25 mouse cellular contexts compared by ENCODE assay signal in genomic region chr6:12575619-12576216, GRCm38 (mm10).
DNase-seq lines count a peak whose midpoint lies in the region; ATAC-seq lines count a peak whose summit lies in the region.
"Had no signal": no experiment of that assay in that cellular context is flagged by ENCODE, and none has a peak within 500 bp of the region (broad histone marks: within the 10 kb centered on the region; RNA-seq: fewer than 3 reads in every experiment).

No protein-coding gene starts in this region.

- no peaks in the 10 kb centered on the region for H3K4me1 ChIP-seq in hindbrain, embryonic 12.5 days
- H3K4me1 ChIP-seq in hindbrain, embryonic 10.5 days (replicated peaks): no peaks in the 10 kb centered on the region
- H3K4me1 ChIP-seq in hindbrain, embryonic 13.5 days (replicated peaks): peaks cover 15% of the 10 kb centered on the region
- H3K4me1 ChIP-seq in midbrain, embryonic 13.5 days (replicated peaks): peaks cover 22% of the 10 kb centered on the region
- peaks cover 12% of the 10 kb centered on the region; the same call in 1 of the 2 replicates for H3K4me1 ChIP-seq in neural tube, embryonic 15.5 days
- H3K4me1 ChIP-seq in heart, embryonic 10.5 days: no peaks in the 10 kb centered on the region
- H3K4me1 ChIP-seq: embryonic facial prominence, embryonic 12.5 days; heart, embryonic 13.5 days; lung, embryonic 15.5 days had no signal

- no peak overlapping the region for H3K9ac ChIP-seq in hindbrain, embryonic 12.5 days
- H3K9ac ChIP-seq in hindbrain, embryonic 13.5 days: no peak overlapping the region
- H3K9ac ChIP-seq in midbrain, embryonic 13.5 days (replicated peaks): no peak overlapping the region
- H3K9ac ChIP-seq in neural tube, embryonic 15.5 days (replicated peaks): no peak overlapping the region
- H3K9ac ChIP-seq: embryonic facial prominence, embryonic 12.5 days; heart, embryonic 13.5 days; liver, embryonic 14.5 days; lung, embryonic 15.5 days had no signal

- DNase-seq in hindbrain, embryonic 10.5 days (ENCODE audit: low spot score): no peak
- DNase-seq in left cerebral cortex, adult 9 months (ENCODE audit: low spot score in 2 of 2): no peak
- DNase-seq in heart, embryonic 10.5 days (ENCODE audit: low spot score): no peak
- DNase-seq: adrenal gland, adult 8-10 months; B cell, adult 2 months; cerebellum, adult 2 months; cerebellum, postnatal 25 days; gastrocnemius, postnatal 14 days; heart, adult 11 months; heart, postnatal 14 days; kidney, postnatal 4 days; lung, postnatal 4 days had no signal

- WGBS in hindbrain, embryonic 12.5 days: 63% methylated on average over 6 of the region's 6 CpGs
- 76% methylated on average over 6 of the region's 6 CpGs for WGBS in hindbrain, embryonic 10.5 days
- WGBS in hindbrain, embryonic 13.5 days: 46% methylated on average over 6 of the region's 6 CpGs
- WGBS in midbrain, embryonic 13.5 days: 44% methylated on average over 6 of the region's 6 CpGs
- 41% methylated on average over 6 of the region's 6 CpGs for whole genome bisulfite sequencing in neural tube, embryonic 15.5 days
- 52% methylated on average over 6 of the region's 6 CpGs for WGBS in heart, embryonic 10.5 days

- peak overlapping the region; percentile 74 for H3K27ac ChIP-seq in hindbrain, embryonic 12.5 days
- no peak overlapping the region for H3K27ac ChIP-seq in hindbrain, embryonic 10.5 days
- H3K27ac ChIP-seq in hindbrain, embryonic 13.5 days: peak overlapping the region; percentile 73
- H3K27ac ChIP-seq in midbrain, embryonic 13.5 days: peak overlapping the region; percentile 67
- 0 out of 2 replicates have a peak overlapping the region, but pooled peaks have one; percentile 2 for H3K27ac ChIP-seq in neural tube, embryonic 15.5 days (replicated peaks)
- H3K27ac ChIP-seq in heart, embryonic 10.5 days: no peak overlapping the region
- H3K27ac ChIP-seq: embryonic facial prominence, embryonic 12.5 days; heart, embryonic 13.5 days; liver, embryonic 14.5 days; lung, embryonic 15.5 days had no signal

- no peak overlapping the region for H3K4me2 ChIP-seq in hindbrain, embryonic 12.5 days (replicated peaks)
- no peak overlapping the region for H3K4me2 ChIP-seq in hindbrain, embryonic 13.5 days
- no peak overlapping the region for H3K4me2 ChIP-seq in midbrain, embryonic 13.5 days (replicated peaks)
- no peak overlapping the region for H3K4me2 ChIP-seq in neural tube, embryonic 15.5 days
- H3K4me2 ChIP-seq: embryonic facial prominence, embryonic 12.5 days; heart, embryonic 13.5 days; lung, embryonic 15.5 days had no signal

- no peaks in the 10 kb centered on the region for H3K9me3 ChIP-seq in hindbrain, embryonic 12.5 days (replicated peaks)
- no peaks in the 10 kb centered on the region for H3K9me3 ChIP-seq in hindbrain, embryonic 10.5 days
- no peaks in the 10 kb centered on the region for H3K9me3 ChIP-seq in hindbrain, embryonic 13.5 days
- no peaks in the 10 kb centered on the region for H3K9me3 ChIP-seq in midbrain, embryonic 13.5 days
- no peaks in the 10 kb centered on the region for H3K9me3 ChIP-seq in neural tube, embryonic 15.5 days (replicated peaks)
- H3K9me3 ChIP-seq in heart, embryonic 10.5 days: no peaks in the 10 kb centered on the region
- H3K9me3 ChIP-seq: embryonic facial prominence, embryonic 12.5 days; heart, embryonic 13.5 days; lung, embryonic 15.5 days had no signal

- H3K36me3 ChIP-seq in hindbrain, embryonic 12.5 days: no peaks in the 10 kb centered on the region
- no peaks in the 10 kb centered on the region for H3K36me3 ChIP-seq in hindbrain, embryonic 10.5 days
- H3K36me3 ChIP-seq in hindbrain, embryonic 13.5 days: no peaks in the 10 kb centered on the region
- no peaks in the 10 kb centered on the region for H3K36me3 ChIP-seq in midbrain, embryonic 13.5 days
- no peaks in the 10 kb centered on the region for H3K36me3 ChIP-seq in neural tube, embryonic 15.5 days
- no peaks in the 10 kb centered on the region for H3K36me3 ChIP-seq in heart, embryonic 10.5 days
- H3K36me3 ChIP-seq: embryonic facial prominence, embryonic 12.5 days; heart, embryonic 13.5 days; lung, embryonic 15.5 days had no signal

- no peaks in the 10 kb centered on the region for H3K27me3 ChIP-seq in hindbrain, embryonic 12.5 days
- no peaks in the 10 kb centered on the region for H3K27me3 ChIP-seq in hindbrain, embryonic 10.5 days (ENCODE audit: insufficient read depth, poor library complexity, severe bottlenecking)
- H3K27me3 ChIP-seq in hindbrain, embryonic 13.5 days: no peaks in the 10 kb centered on the region
- H3K27me3 ChIP-seq in midbrain, embryonic 13.5 days: no peaks in the 10 kb centered on the region
- H3K27me3 ChIP-seq in neural tube, embryonic 15.5 days (replicated peaks): no peaks in the 10 kb centered on the region
- H3K27me3 ChIP-seq in heart, embryonic 10.5 days (ENCODE audit: insufficient read depth, poor library complexity, severe bottlenecking): no peaks in the 10 kb centered on the region
- H3K27me3 ChIP-seq: CH12.LX; embryonic facial prominence, embryonic 12.5 days; heart, embryonic 13.5 days; lung, embryonic 15.5 days had no signal

- H3K4me3 ChIP-seq in hindbrain, embryonic 12.5 days: no peak overlapping the region
- H3K4me3 ChIP-seq in hindbrain, embryonic 10.5 days: no peak overlapping the region
- no peak overlapping the region for H3K4me3 ChIP-seq in hindbrain, embryonic 13.5 days
- H3K4me3 ChIP-seq in midbrain, embryonic 13.5 days (replicated peaks): no peak overlapping the region
- H3K4me3 ChIP-seq in neural tube, embryonic 15.5 days (replicated peaks): no peak overlapping the region
- no peak overlapping the region for H3K4me3 ChIP-seq in heart, embryonic 10.5 days
- H3K4me3 ChIP-seq: embryonic facial prominence, embryonic 12.5 days; heart, embryonic 13.5 days; lung, embryonic 15.5 days; myocyte had no signal

- ATAC-seq in hindbrain, embryonic 12.5 days (ENCODE audit: low FRiP score): peak; percentile 51; the same call in 1 of the 2 replicates
- peak; percentile 65; the same call in 1 of the 2 replicates for ATAC-seq in hindbrain, embryonic 13.5 days (ENCODE audit: low FRiP score)
- ATAC-seq in midbrain, embryonic 13.5 days: peak; percentile 84
- ATAC-seq in neural tube, embryonic 15.5 days (ENCODE audit: low FRiP score): no peak
- ATAC-seq: activated CD4-positive, CD25-positive, alpha-beta regulatory T cell, adult 4 months; forebrain, embryonic 16.5 days; intestine, postnatal 0 days had no signal

Comparison
In these comparisons a context has a peak if more than half of its experiments do, and no peak if none do; other contexts are left out.
1. H3K27ac ChIP-seq: peak in hindbrain, embryonic 12.5 days (single experiment), hindbrain, embryonic 13.5 days (single experiment), midbrain, embryonic 13.5 days (single experiment) and neural tube, embryonic 15.5 days (single experiment); none in hindbrain, embryonic 10.5 days (single experiment) and heart, embryonic 10.5 days (single experiment).